In genomic region chr7:129802168-129802567, GRCm38 (mm10) we compare ENCODE assay signal across 15 mouse cellular contexts.
DNase-seq lines count a peak whose midpoint lies in the region; ATAC-seq lines count a peak whose summit lies in the region.
"Had no signal": no experiment of that assay in that cellular context is flagged by ENCODE, and none has a peak within 500 bp of the region (broad histone marks: within the 10 kb centered on the region; RNA-seq: fewer than 3 reads in every experiment).

No protein-coding gene starts in this region.

- H3K4me1 ChIP-seq in heart, embryonic 14.5 days (ENCODE audit: control insufficient read depth in 2 of 2, insufficient read depth in 2 of 2, low read length in 2 of 2), result peaks cover 11 to 15% of the 10 kb centered on the region in 2 experiments
- peaks cover 39% of the 10 kb centered on the region for H3K4me1 ChIP-seq in kidney, embryonic 16.5 days (ENCODE audit: insufficient read depth, low read length)
- H3K4me1 ChIP-seq in embryonic facial prominence, embryonic 13.5 days, result peaks cover 43% of the 10 kb centered on the region

- H3K9ac ChIP-seq in heart, embryonic 14.5 days (ENCODE audit: low read length), result no peak overlapping the region
- H3K9ac ChIP-seq in kidney, embryonic 16.5 days (replicated peaks; ENCODE audit: low read length), result no peak overlapping the region
- H3K9ac ChIP-seq in embryonic facial prominence, embryonic 13.5 days, result no peak overlapping the region
- H3K9ac ChIP-seq: hindbrain, embryonic 13.5 days had no signal

- H3K4me3 ChIP-seq in heart, embryonic 14.5 days (ENCODE audit: control insufficient read depth in 1 of 2, insufficient read depth in 1 of 2, low read depth in 1 of 2, low read length in 2 of 2), result no peak overlapping the region
- H3K4me3 ChIP-seq in kidney, embryonic 16.5 days (ENCODE audit: low read length), result no peak overlapping the region
- no peak overlapping the region for H3K4me3 ChIP-seq in embryonic facial prominence, embryonic 13.5 days
- H3K4me3 ChIP-seq: forebrain, embryonic 10.5 days; hindbrain, embryonic 13.5 days had no signal

- no peak for ATAC-seq in heart, embryonic 14.5 days (ENCODE audit: insufficient number of reproducible peaks, insufficient read depth, low FRiP score, low read depth)
- no peak for ATAC-seq in kidney, embryonic 16.5 days (ENCODE audit: low FRiP score, low TSS enrichment)
- ATAC-seq in embryonic facial prominence, embryonic 13.5 days (ENCODE audit: insufficient number of reproducible peaks, insufficient read depth, low FRiP score, low TSS enrichment, low read depth), result no peak
- ATAC-seq: activated CD4-positive, CD25-positive, alpha-beta regulatory T cell, adult 4 months had no signal

- peak overlapping the region; percentile 10 to 26; a peak in 3 of 4 replicates for H3K27ac ChIP-seq in heart, embryonic 14.5 days (replicated peaks in 1 of 2; ENCODE audit: control insufficient read depth in 1 of 2, insufficient read depth in 1 of 2, low read depth in 2 of 2, low read length in 2 of 2)
- peak overlapping the region; percentile 29; the same call in 1 of the 2 replicates for H3K27ac ChIP-seq in kidney, embryonic 16.5 days (ENCODE audit: low read length)
- peak overlapping the region; percentile 71 for H3K27ac ChIP-seq in embryonic facial prominence, embryonic 13.5 days
- H3K27ac ChIP-seq: forebrain, embryonic 10.5 days; hindbrain, embryonic 13.5 days; macrophage had no signal

- H3K27me3 ChIP-seq in heart, embryonic 14.5 days (ENCODE audit: control insufficient read depth, insufficient read depth, low read length), result no peaks in the 10 kb centered on the region
- no peaks in the 10 kb centered on the region for H3K27me3 ChIP-seq in kidney, embryonic 16.5 days (ENCODE audit: insufficient read depth, low read length)
- H3K27me3 ChIP-seq in embryonic facial prominence, embryonic 13.5 days, result no peaks in the 10 kb centered on the region

- DNase-seq in heart, adult 9 months (ENCODE audit: low spot score in 2 of 2), result no peak
- DNase-seq in kidney, adult 9 months, result no peak
- DNase-seq in NIH3T3 (ENCODE audit: low read depth), result peak; percentile 77
- no peak for DNase-seq in thymus, postnatal 36 days
- DNase-seq: lung, adult 18-20 months; right cerebral cortex, postnatal 4 days had no signal

- H3K4me2 ChIP-seq in heart, embryonic 14.5 days (ENCODE audit: low read length), result no peak overlapping the region; the same call in 1 of the 2 replicates
- H3K4me2 ChIP-seq in kidney, embryonic 16.5 days (replicated peaks; ENCODE audit: low read depth, low read length), result no peak overlapping the region
- no peak overlapping the region for H3K4me2 ChIP-seq in embryonic facial prominence, embryonic 13.5 days
- H3K4me2 ChIP-seq: hindbrain, embryonic 13.5 days; liver, embryonic 11.5 days; midbrain, embryonic 11.5 days had no signal

- H3K9me3 ChIP-seq in heart, embryonic 14.5 days (ENCODE audit: control insufficient read depth, low read length), result no peaks in the 10 kb centered on the region
- H3K9me3 ChIP-seq in kidney, embryonic 16.5 days (ENCODE audit: low read length), result no peaks in the 10 kb centered on the region
- H3K9me3 ChIP-seq in embryonic facial prominence, embryonic 13.5 days, result no peaks in the 10 kb centered on the region
- H3K9me3 ChIP-seq: forebrain, embryonic 10.5 days; hindbrain, embryonic 13.5 days had no signal

- no peaks in the 10 kb centered on the region for H3K36me3 ChIP-seq in heart, embryonic 14.5 days (ENCODE audit: control insufficient read depth, insufficient read depth, low read length)
- H3K36me3 ChIP-seq in kidney, embryonic 16.5 days (ENCODE audit: insufficient read depth, low read length), result no peaks in the 10 kb centered on the region
- H3K36me3 ChIP-seq in embryonic facial prominence, embryonic 13.5 days, result no peaks in the 10 kb centered on the region
- H3K36me3 ChIP-seq: forebrain, embryonic 10.5 days; hindbrain, embryonic 13.5 days had no signal

- WGBS in heart, embryonic 14.5 days, result 46% methylated on average over 6 of the region's 6 CpGs
- WGBS in kidney, embryonic 16.5 days, result 54% methylated on average over 6 of the region's 6 CpGs
- 60% methylated on average over 6 of the region's 6 CpGs for WGBS in embryonic facial prominence, embryonic 13.5 days

Comparison
In these comparisons a context has a peak if more than half of its experiments do, and no peak if none do; other contexts are left out.
1. H3K27ac ChIP-seq: peak in every context shown above with its lines; median percentile 71 in embryonic facial prominence, embryonic 13.5 days; 29 in kidney, embryonic 16.5 days; 18 in heart, embryonic 14.5 days.